Mouse (Mus musculus) myocyte (in vitro differentiated cells): Measurements from ENCODE around the gene Fxyd5.

ENCODE experiments used
- CEBPB ChIP-seq: IDR thresholded peaks from 2 replicates; pipeline ENCODE4 v1.6.1; 2011; ENCODE audit warnings: mild to moderate bottlenecking, moderate library complexity; ENCODE audit not compliant: poor library complexity, insufficient read depth, severe bottlenecking
- E2F4 ChIP-seq: IDR thresholded peaks from one replicate; pipeline ENCODE4 v1.6.1; 2011; ENCODE audit warnings: mild to moderate bottlenecking, control low read depth, moderate library complexity; ENCODE audit not compliant: insufficient read depth
- MAX ChIP-seq: IDR thresholded peaks from one replicate; pipeline ENCODE4 v1.6.1; 2011; ENCODE audit warnings: low read depth, mild to moderate bottlenecking, control low read depth
- MYOD1 ChIP-seq, 3 experiments: IDR thresholded peaks; one replicate each; pipeline ENCODE4 v1.6.1; 2011; ENCODE audit warnings: control low read depth in 2 of 3, low read depth in 2 of 3, mild to moderate bottlenecking in 2 of 3, moderate library complexity in 1 of 3; ENCODE audit not compliant: insufficient read length in 2 of 3, control insufficient read depth in 1 of 3
- MYOG ChIP-seq, 3 experiments: IDR thresholded peaks; one replicate each; pipeline ENCODE4 v1.6.1; 2011; ENCODE audit warnings: control low read depth in 2 of 3, low read depth in 2 of 3, mild to moderate bottlenecking in 2 of 3; ENCODE audit not compliant: insufficient read length in 2 of 3, control insufficient read depth in 1 of 3, insufficient read depth in 1 of 3
- POLR2A ChIP-seq: IDR thresholded peaks from one replicate; pipeline ENCODE4 v1.6.1; 2011; ENCODE audit warnings: low read depth, mild to moderate bottlenecking, control low read depth, moderate library complexity; ENCODE audit not compliant: insufficient read length
- POLR2AphosphoS2 ChIP-seq: IDR thresholded peaks from one replicate; pipeline ENCODE4 v1.6.1; 2011; ENCODE audit warnings: low read depth, control low read depth; ENCODE audit not compliant: insufficient read length
- SRF ChIP-seq: IDR thresholded peaks from one replicate; pipeline ENCODE4 v1.6.1; 2011; ENCODE audit warnings: low read depth; ENCODE audit not compliant: control insufficient read depth, insufficient read length
- TCF12 ChIP-seq: IDR thresholded peaks from one replicate; pipeline ENCODE4 v1.6.1; 2011; ENCODE audit warnings: mild to moderate bottlenecking, control low read depth; ENCODE audit not compliant: poor library complexity, insufficient read depth, severe bottlenecking
- TCF3 ChIP-seq: IDR thresholded peaks from one replicate; pipeline ENCODE4 v1.6.1; 2011; ENCODE audit warnings: low read depth, control low read depth; ENCODE audit not compliant: insufficient read length
- USF1 ChIP-seq: IDR thresholded peaks from one replicate; pipeline ENCODE4 v1.6.1; 2011; ENCODE audit warnings: low read depth, mild to moderate bottlenecking, control low read depth, moderate library complexity

GRCm38 (mm10) chr7:31050921-31051320 lies 8.6 kb upstream of the Fxyd5 start:
- TF ChIP-seq POLR2A (no peak), E2F4 (no peak), USF1 (no peak), POLR2AphosphoS2 (no peak), TCF12 (no peak), MYOG (IDR thresholded peaks at IDR 0.05; ENCODE audit: control insufficient read depth in 1 of 3, insufficient read depth in 1 of 3, insufficient read length in 2 of 3, low read depth in 2 of 3) (no peak), MAX (no peak), SRF (no peak), MYOD1 (IDR thresholded peaks at IDR 0.05; ENCODE audit: control insufficient read depth in 1 of 3, insufficient read length in 2 of 3, low read depth in 2 of 3) (no peak), TCF3 (no peak), CEBPB (no peak)
